Mouse (Mus musculus) thymus, postnatal 10 days (tissue): ENCODE data around the gene Mri1.

Experiments
- DNase-seq, 2 experiments: peaks; one replicate each; pipeline ENCODE4 v3.0.0; 2021; ENCODE audit warnings: low spot score in 2 of 2

Gene Mri1

DNA sequence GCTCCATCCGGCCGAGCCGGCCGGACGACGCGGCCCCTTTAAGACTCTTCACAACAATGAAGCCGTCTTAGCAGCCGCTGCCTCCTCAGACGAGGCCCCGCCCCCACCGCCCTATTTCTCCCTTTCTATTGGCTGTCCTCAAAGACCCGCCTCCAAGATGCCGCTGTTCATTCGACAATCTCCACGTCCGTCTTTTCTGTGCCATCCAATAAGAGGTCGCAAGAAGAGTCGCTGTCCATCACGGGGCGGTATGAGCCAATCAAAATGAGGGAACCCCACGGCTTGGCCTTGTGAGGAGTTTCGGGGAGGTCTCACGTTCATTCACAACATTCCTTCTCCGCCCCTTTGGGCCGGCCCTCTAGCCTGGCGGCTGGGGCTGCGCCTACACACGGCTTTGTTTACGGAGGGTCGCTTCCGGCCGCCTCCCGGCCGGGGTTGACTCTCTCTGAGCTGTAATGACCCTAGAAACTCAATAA, 20.1 kb downstream of the Mri1 start, which contains the start of gene Zswim4:
TSS of gene Zswim4 (minus strand) at position 58 of the 476 bp plus-strand sequence.
- DNase-seq = peak; percentile 95 to 97

DNA sequence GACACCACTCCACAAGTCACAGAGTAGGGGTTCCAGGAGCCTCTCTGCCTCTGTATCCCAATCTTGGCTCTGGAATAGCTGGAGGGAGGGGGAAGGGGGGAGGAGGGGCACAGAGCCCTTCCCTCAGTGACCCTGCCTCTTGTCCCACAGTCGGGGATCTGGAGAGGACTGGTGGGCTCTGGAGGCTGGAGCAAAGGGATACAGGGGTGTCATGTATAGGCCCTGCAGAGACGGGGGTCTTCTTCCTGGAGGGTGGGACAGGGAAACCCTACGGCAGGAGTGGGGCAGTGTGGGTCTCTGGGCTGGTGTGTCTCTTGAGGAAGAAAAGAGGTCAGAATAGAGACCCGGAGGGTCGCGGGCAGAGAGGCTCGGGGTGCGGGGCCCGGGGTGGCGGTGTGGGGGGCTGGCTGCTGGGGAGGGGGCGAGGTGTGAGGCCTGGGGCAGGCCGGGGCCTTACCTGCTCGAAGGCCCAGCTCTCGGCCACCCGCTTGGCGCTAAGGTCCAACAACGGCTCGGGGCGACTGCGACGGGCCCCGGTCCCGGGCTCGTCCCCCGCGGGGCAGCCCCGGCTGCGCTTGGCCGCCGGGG, 20.6 kb downstream of the Mri1 start:
- DNase-seq = no peak

DNA sequence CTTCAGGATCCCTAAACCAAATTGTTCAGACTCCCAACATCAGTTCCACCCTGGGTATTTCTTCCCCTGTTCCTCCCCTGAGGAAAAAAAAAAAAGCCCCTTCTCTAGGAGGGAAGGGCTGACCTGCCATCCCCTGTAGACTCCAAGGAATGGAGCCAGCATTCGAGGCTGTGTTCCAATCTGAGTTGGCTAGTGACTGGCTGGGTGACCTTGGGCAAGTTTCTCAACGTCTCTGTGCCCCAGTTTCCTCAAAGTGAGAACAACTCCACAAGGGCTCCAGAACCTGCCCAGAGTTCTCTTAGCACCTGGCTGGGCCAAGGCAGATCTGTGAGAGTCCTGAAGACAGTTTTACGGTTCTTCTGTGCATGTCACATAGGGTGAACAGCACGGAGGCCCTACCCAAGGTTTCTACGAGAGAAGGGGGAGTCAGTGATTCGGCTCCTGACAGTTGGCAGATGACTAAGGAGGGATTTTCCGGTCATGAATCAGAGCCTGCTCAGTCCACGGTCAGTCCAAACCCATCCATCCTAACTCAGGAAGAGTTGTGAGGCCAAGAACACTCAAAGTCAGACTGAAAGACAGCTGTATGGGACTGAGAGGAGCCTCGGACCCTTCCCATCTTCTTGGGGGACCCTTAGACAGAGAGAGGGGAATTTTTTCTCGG, 21.2 kb downstream of the Mri1 start:
- no peak for DNase-seq

DNA sequence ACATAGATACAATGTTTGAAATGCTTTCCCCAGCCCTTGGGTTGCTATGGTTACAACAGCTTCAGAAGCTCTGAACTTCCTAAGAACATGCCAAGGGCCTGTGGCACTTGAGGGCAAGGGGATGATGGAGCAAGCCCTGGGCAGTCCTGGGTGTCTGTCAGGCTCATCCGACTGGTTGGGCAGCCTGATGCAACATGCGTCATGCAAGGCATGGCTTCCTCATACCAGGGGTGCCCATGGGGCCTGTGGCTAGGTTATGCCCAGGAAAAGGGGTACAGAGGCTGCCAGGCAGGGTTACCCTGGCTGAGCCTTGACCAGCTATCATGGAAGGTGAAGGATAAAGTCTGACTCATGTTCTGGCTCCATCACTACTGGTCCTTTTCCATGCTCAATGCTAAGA, 24.1 kb downstream of the Mri1 start:
- DNase-seq = no peak

DNA sequence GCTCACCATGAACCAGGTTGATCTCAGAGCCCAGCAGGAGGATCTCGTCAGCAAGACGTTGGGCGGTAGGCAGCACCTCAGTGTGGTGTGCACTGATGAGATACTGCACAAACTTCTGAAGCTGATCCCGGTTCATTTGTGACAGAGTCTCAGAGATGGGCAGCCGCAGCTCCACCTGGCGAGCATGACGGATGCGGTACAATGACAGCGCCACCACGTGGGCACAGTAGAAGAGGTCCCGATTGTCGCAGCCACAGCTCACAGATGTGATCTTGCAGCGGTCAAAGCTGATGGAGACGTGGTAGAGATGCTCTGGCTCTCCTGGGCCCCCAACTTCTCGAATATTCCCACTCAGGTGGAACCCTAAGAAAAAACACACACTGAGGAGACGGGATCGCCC, 26.4 kb downstream of the Mri1 start:
- DNase-seq = no peak

DNA sequence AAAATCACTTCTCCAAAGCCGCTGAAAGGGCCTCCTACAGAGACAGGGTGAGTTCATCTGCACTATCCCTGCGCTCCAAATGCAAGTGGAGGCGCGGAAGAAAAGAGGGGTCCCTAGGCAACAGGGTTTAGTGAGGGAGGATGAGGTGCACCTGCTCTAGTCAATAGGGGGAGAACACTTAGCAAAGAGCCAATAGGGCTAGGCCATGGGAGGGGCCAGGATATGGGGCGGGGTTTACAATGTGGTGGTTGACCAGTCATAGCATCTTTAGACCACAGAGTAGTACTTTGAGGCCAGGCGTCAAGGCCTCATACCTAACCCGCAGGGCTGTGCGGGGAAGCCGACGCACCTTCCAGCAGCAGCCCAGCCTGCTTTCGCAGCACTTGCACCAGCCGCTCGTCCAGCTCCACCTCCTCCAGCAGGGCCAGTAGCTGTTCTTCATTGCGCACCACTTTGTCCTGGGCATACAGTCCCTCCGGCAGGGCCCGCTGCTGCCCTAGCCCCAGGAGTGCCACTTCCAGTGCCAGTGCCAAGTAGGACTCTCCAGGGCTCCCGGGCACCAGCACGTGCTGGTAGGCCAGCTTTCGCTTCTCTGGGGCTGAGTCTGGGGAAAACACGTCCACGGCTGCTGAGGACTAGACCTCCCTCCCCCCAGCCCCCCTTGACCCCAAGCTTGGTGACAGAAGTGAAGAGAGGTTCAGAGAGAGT, 33.6 kb downstream of the Mri1 start:
- no peak for DNase-seq

DNA sequence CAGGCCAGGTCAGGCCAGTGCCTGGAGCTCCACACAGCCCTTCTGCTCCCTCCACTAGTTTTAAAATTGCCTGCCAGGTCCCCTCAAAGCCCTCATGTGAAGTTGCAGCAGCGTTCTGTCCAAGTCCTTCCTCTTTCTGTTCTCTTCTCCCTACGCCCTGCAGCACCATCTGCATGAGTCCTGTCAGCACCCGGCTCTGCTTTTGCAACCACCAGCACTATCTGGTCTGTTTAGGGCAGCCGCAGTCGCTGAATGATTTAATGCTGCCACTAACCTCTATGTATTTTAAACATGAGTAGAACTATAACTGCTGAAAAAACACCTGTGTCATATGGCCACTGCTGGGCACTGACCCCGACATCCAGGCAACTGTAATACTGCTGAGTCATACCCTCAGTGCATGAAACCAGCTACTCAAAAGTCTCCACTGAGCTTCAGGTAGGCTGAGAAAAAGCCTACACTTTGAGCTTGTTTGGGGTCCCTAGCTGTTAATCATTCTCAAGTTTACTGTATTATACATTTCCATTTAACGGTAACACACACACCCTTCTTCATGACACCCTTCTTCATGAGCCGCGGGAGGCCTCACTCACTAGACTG, 34.5 kb downstream of the Mri1 start:
- DNase-seq = no peak

DNA sequence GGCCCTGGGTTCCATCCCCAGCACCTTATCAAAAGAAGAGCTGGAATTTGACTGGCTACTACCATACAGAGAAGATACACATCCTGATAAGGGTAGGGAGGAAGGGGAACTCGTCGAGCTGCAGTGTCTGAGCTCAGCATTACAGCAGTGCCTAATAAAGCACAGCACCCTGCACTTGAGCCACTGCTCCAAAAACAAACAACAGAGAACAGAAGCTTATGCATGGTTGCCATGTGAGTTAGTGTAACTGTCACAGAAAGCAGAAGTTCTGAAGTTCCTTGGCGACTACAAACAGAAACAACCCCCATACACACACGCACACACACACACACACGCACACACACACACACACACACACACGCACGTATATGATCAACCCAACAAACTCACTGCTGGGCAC, 37.0 kb downstream of the Mri1 start:
- DNase-seq = no peak

DNA sequence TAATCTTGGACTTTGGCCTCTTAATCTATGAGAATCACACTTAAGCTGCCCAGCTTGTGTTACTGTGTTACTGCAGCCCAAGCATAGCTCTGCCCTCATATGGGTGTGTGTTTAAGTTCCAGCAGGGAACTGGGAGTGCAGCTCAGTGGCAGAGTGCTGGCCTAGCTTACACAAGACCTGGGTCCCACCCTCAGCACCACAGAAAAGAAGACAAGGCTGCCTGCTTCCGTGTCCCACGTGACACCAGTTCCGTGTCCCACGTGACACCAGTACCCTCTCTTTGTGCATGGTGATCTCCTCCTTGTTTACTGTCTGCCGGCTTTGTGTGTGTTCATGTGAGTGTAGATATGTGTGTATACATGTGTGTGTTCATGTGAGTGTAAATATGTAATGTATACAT, 39.0 kb downstream of the Mri1 start:
- DNase-seq = no peak

DNA sequence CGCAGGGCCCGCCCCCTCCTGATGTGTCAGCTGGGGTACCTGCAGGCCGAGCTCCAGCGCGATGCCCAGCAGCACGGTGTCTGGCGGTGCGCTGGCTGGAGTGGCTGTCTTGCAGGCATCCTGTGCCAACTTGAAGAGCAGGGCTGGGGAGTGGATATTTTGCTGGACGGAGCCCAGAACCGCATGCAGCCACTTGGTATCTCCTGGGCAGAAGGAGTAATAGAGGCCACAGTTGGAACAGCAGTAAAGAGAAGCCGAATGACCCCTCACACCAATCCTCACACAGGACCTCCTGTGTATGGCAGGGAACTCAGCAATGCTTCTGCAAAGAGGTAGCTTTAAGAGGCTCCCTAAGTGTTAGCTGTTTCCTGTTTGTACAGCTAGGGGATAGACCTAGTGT, 39.9 kb downstream of the Mri1 start:
- no peak for DNase-seq

DNA sequence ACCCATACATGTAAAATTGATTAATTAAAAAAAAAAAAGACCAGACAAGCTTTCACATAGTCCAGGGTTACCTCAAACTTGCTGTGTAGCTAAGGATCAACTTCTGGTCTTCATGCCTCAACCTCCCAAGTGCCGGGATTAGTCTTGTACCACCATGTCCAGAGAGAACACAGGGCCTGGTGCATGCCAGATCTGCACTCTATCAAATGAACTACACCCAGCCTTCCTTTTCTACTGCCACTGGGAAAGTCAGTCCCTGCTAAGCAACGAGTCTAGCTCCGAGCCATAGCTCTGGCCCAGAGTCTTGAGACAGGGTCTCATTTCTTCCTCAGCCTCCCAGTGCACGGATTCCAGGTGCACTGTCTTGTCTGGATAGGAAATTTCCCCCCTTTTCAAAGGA, 43.8 kb downstream of the Mri1 start:
- DNase-seq = no peak

DNA sequence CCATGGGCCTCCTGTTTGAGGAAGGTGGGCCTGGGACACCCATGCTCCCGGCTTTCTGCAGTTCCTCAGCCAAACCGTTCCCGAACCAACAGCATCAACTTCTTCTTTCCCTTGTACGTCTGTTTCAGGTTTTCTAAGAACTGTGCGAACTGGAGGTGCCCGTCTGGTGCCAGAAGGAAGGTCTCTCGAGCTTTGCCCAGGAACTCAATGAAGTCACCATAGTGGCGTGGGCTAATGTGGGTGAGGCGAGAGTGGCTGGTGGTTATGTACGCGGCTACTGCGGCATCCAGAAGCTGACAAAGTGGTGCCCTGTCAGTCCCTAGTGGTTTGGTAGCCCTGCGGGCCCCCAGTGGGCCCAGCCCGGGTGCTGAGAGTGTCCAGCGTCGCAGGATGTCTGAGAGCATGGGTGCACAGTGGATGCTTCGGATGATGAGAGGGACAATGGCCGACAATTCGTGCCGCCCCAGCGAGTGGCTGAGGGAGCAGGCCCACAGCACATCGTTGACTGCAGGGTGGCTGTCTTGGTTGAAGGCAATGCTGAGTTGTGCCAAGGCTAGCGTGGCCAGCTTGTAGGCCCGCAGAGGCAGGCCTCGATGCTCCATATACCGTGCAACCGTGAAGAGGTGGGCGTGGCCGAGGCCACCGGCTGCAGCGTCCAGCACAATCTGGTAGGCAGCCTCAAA, 45.1 kb downstream of the Mri1 start:
- no peak for DNase-seq

DNA sequence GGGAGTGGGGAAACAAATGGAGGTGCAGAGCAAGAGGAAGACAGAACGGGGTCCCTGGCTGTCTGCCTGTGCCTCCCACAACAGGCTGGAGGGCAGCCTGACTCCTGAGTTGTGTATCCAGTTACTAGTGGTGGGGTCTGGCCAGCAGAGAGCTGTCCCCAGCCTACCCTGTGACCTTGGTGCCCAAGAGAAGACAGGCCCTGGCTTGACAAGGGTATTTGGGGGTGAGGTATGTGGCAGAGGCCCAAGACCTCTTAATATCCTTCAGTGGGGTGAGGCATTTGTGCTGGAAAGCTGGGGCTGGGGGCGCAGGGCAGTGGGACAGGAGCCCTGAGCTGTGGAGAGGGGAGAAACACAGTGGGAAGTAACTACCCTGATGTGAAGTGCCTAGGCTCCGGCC, 45.9 kb downstream of the Mri1 start:
- DNase-seq = no peak

DNA sequence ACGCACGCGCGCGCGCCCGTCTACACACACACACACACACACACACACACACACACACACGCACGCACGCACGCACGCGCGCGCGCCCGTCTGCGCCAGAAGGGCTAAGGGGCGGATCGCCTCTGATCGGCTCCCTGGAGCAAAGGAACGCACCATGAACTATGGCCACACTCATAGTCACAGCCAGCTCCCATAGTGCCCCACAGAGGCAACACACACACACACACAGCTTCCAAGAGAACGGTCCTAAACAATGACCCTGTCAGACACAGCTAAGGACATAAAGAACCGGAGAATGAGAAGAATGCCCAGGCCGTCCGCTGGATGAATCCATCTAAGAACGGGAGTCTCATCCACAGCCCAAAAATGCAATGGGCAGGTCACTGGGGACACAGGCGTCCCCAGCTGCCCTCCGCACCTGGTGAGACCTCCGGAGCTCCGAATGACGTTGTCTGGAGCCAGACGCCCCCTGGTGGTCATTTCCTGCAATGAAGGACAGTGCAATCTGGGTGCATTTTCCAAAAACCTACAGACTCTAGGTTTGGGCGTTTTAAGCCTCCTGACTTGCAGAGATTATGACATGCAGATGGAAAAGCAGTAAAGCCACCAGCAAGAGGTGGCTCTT, 46.8 kb downstream of the Mri1 start:
- DNase-seq = peak; percentile 75 to 93

DNA sequence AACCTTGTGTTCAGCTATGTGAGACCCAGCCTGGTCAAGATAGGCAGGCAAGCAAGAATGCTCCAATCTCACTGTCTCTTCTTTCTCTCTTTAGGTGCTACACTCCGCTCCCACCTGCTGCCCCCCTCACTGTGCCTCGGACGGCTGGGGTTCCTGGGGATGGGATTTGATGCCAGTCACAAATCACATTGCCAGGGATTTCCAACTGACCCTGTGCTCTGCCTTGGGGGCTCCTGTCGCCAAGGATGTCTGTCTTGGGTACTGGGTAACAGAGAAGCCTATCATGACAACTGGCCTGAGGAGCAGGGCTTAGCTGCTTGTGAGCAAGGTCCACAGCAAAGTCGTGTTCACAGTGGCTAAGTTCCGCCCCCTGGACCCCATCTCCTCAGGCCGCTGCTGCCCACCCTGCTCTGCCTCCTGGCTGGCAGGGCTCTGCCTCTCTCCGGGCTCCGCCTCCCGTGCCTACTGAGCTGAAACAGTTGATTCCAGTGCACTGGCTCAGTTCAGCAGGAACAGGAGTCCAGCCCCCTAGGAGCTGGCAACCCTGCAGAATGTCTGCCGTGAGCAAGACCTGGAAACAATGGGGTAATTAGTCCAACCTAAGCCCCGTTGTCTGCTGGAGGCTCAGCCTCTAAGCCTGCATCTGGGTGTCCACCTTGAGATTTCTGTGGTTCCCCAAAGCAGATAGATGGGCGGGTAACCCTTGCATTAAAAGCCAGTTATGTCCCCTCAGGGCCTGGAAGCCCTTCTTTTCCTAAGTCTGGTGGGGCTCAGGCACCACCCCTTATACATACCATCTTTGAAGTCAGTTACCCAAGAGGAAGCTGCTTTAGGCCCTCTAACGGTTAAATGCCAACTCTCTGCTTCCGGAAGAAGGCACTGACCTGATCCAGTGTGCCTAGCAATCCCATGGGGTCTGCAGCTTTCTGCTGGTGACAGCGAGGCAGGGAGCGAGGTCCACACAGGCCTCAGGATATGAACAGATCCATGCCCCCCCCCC, 48.4 kb downstream of the Mri1 start:
- DNase-seq = peak; percentile 58 to 61

DNA sequence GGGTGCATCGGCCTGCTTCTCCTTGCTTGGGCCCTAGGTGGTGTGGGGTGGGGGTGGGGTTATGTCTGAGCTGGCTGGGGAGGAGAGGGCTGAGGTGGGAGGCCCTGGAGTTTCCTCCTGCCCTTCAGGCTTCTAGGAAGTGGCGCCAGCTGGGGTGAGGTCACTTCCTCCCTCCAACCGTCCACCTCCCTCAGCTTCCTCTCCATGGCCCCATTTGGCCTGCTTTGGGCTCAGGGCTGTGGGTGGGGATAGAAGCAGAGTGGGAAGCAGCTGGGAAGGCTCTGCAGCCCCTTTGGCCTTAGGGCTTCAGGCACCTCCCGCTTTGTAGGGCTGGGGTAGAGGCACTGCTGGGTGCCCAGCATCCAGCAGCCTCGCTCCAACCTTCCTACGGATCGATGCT, 49.3 kb downstream of the Mri1 start:
- peak; percentile 53 to 68 for DNase-seq

DNA sequence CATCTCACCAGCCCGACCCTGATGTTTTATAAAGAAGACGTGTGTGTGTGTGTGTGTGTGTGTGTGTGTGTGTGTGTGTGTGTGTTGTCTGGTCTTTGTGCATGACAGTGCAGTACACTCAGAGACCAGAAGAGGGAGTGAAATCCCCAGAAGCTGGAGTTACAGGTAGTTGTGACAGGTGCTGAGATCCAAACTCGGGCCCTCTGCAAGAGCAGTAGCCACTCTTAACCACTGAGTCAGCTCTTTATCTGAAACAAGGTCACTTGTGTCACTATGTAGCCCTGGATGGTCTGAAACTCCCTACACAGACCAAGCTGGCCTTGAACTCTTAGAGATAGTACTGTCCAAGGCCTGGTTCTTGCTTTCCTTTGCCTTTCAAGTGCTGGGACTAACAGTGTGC, 50.5 kb downstream of the Mri1 start:
- no peak for DNase-seq

DNA sequence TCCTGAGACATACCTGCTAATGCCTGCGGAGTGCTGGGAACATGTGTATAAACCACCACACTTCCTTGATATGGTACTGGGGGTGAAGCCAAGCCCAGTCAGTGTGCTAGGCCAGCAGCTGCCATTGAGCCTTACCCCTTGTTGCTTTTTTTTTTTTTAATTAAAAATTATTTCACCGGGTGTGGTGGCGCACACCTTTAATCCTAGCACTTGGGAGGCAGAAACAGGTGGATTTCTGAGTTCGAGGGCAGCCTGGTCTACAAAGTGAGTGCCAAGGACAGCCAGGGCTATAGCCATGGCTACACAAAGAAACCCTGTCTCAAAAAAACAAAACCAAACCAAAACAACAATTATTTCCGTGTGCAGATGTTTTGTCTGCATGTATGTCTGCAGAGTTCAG, 52.1 kb downstream of the Mri1 start:
- no peak for DNase-seq

DNA sequence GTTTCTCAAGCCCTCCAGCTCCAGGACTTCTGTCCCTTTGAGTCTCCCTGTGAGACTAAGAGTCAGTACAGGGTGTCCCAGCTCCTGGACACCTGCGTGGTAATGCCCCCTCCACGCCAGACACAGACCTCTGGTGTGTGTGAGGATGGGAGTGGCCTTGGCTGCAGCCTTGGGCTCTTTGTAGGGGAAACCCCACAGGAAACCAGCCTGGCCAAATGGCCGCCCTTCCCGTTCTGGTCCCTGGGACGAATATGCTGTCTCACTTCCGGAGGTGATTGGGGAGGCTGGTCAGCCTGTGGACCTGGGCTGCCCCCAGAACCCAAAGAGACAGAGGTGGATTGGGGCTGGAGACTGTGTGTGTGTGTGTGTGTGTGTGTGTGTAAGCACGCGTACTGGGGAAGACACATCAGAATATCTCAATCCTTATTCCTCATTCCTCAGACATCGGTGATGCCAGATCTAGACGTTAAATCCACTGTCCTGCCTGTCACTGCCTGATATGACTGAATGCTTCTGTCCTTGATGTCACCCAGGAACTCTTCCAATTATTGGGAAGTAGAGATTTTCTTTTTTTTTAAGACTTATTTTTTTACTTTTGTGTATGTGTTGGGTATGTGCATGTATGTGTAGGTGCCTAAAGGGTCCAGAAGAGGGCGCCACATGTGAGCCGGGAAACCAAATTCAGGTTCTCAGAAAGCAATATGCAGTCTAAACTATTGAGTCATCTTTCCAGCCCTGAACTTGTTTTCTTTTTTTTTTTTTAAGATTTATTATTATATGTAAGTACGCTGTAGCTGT, 53.0 kb downstream of the Mri1 start:
- DNase-seq = no peak
